Mouse (Mus musculus): Measurements from ENCODE around the gene Btbd35f13. TPM values are rescaled to one million over a fixed set of nuclear protein-coding genes. Genes with fewer than 3 reads are reported as not detected.
"Not testable (repeated sequence)": the region's sequence is repeated elsewhere in the genome, so short reads cannot be mapped to it uniquely, and the experiment has no call there.

Gene Btbd35f13
- not detected in 2 replicates for polyA plus RNA-seq (2016; fragmentation: Nextera tagmentation; extraction: Ambion mirVana)

- H3K4me1 ChIP-seq; H3K4me3 ChIP-seq; H3K9me3 ChIP-seq; DNase-seq (ENCODE audit: extremely low spot score, low spot score); H3K27me3 ChIP-seq (ENCODE audit: poor library complexity, severe bottlenecking); H3K36me3 ChIP-seq (replicated peaks); H3K27ac ChIP-seq: not testable (repeated sequence)
- WGBS = 71% methylated on average over 2 of the region's 3 CpGs
Observed at GRCm38 (mm10) chrX:33656872-33657271, at the start of gene Btbd35f13. Gene Btbd35f13, plus strand, starts transcription at chrX:33657172.

- H3K27ac ChIP-seq; DNase-seq (ENCODE audit: extremely low spot score, low spot score); H3K36me3 ChIP-seq (replicated peaks); H3K9me3 ChIP-seq; H3K4me3 ChIP-seq; H3K4me1 ChIP-seq; H3K27me3 ChIP-seq (ENCODE audit: poor library complexity, severe bottlenecking): not testable (repeated sequence)
- no CpG with 5 or more reads among the region's 3 CpGs for WGBS
Observed at GRCm38 (mm10) chrX:33702249-33702648, 45.3 kb downstream of the Btbd35f13 start, which contains the start of gene Btbd35f14. Gene Btbd35f14, minus strand, starts transcription at chrX:33702349.

Other genes starting within 250 kb of the Btbd35f13 start
- gene Btbd35f15, start 79.9 kb upstream of the Btbd35f13 start, polyA plus RNA-seq (2016; fragmentation: Nextera tagmentation; extraction: Ambion mirVana) = not detected in 2 replicates
- not detected in 2 replicates for gene Btbd35f14, start 45.2 kb downstream of the Btbd35f13 start, polyA plus RNA-seq (2016; fragmentation: Nextera tagmentation; extraction: Ambion mirVana)

Data from forebrain, embryonic 10.5 days (tissue).